Mouse (Mus musculus): ENCODE measurements at regions not wholly inside any gene's neighbourhood (a gene's known extent, or its start where the extent isn't known, plus 50 kb on each side); places are given as distances from the start of the nearest gene placed in this dataset.
"Not testable (repeated sequence)": the region's sequence is repeated elsewhere in the genome, so short reads cannot be mapped to it uniquely, and the experiment has no call there.

DNA sequence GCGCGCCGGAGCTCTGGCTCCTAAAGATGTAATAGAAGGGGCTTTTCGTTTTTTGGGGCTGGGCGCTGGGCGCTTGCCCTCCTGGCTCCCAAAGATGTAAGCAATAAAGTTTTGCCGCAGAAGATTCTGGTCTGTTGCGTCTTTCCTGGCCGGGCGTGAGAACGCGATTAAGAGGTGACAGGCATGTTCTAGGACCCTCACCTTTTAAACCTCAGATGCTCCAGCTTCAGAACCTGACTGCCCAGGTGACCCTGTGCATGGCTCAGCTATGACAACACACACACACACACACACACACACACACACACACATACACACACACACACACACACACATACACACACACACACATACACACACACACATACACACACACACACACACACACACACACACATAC lies 391.3 kb downstream of the Sox9 start:
- not testable (repeated sequence) for TF ChIP-seq CTCF (IDR thresholded peaks at IDR 0.05); POLR2A (IDR thresholded peaks at IDR 0.05; ENCODE audit: insufficient read depth, low read depth, low read length); EP300 (IDR thresholded peaks at IDR 0.05; ENCODE audit: insufficient read depth, low read depth, low read length)
